Mouse (Mus musculus) left cerebral cortex, adult 2 months (tissue): Measurements from ENCODE around the gene Copb2. TPM values are rescaled to one million over a fixed set of nuclear protein-coding genes. Genes with fewer than 3 reads are reported as not detected.

Experiments
- DNase-seq, 2 experiments: peaks; one replicate each; pipeline ENCODE4 v3.0.0; 2021 to 2022; ENCODE audit warnings: low spot score in 2 of 2, mixed read lengths in 1 of 2; ENCODE audit errors: extremely low spot score in 1 of 2
- H3K27ac ChIP-seq: fragments of 200-600 bp; 2 replicates; pipeline ENCODE4 v1.8.1; 2022
- H3K4me3 ChIP-seq: fragments of 200-600 bp; 2 replicates; pipeline ENCODE4 v1.8.1; 2022
- CTCF ChIP-seq: fragments of 200-600 bp; IDR thresholded peaks from 2 replicates; pipeline ENCODE4 v1.8.1; 2022; ENCODE audit warnings: antibody characterized with exemption, mild to moderate bottlenecking, moderate library complexity
- intact Hi-C: fragments of 180-260 bp; cut with DNase I; formaldehyde crosslinking; loops from one replicate; pipeline ENCODE4 v1.15.1; 2025
- total RNA-seq, 2 experiments: library from RNA; stranded (reverse); gene quantifications; 2 replicates each; pipeline ENCODE4 v1.2.3; 2021

The Copb2 gene
- total RNA-seq, 2 experiments from 2014 or later = 84.2 to 91.0 TPM

GRCm38 (mm10) chr9:98538713-98539360 is 24.7 kb upstream of the Copb2 start:
- H3K27ac ChIP-seq = no peak overlapping the region
- intact Hi-C loops = loop anchor here (1.0 to 5.0 kb wide), 6 partner anchors 97 to 1367 kb away; partner anchors contain the start of gene Clstn2
- peak; percentile 84 for TF ChIP-seq CTCF
- no peak overlapping the region for H3K4me3 ChIP-seq
- DNase-seq = peak; percentile 69

- Histone ChIP-seq H3K4me3 (no peak overlapping the region), H3K27ac (no peak overlapping the region)
- no peak for DNase-seq
- TF ChIP-seq CTCF = no peak
- intact Hi-C loops = no loop called here
Measured at GRCm38 (mm10) chr9:98544042-98544441, 19.5 kb upstream of the Copb2 start.

- no peak for DNase-seq
- no peak for TF ChIP-seq CTCF
- H3K4me3 ChIP-seq = no peak overlapping the region
- intact Hi-C loops = no loop called here
- H3K27ac ChIP-seq = no peak overlapping the region
Measured at GRCm38 (mm10) chr9:98583852-98584251, 20.3 kb downstream of the Copb2 start.

GRCm38 (mm10) chr9:98600094-98600493 is 36.6 kb downstream of the Copb2 start:
- DNase-seq = no peak
- intact Hi-C loops = no loop called here
- TF ChIP-seq CTCF = no peak
- Histone ChIP-seq H3K27ac (no peak overlapping the region), H3K4me3 (no peak overlapping the region)

- peak within 1 kb of the TSS; percentile 92 for H3K4me3 ChIP-seq
- intact Hi-C loops = no loop called here
- TF ChIP-seq CTCF = no peak
- H3K27ac ChIP-seq = peak within 1 kb of the TSS; percentile 73
- peak; percentile 71 to 74 for DNase-seq
Measured at GRCm38 (mm10) chr9:98601156-98601836, 37.8 kb downstream of the Copb2 start, which contains the start of gene Mrps22. Gene Mrps22, minus strand, starts transcription at chr9:98601660.

GRCm38 (mm10) chr9:98601837-98602359 is 38.4 kb downstream of the Copb2 start:
- Histone ChIP-seq H3K4me3 (peak overlapping the region; percentile 92), H3K27ac (peak overlapping the region; percentile 73; the same call in 1 of the 2 replicates)
- intact Hi-C loops = no loop called here
- no peak for DNase-seq
- no peak for TF ChIP-seq CTCF

GRCm38 (mm10) chr9:98604896-98605295 is 41.4 kb downstream of the Copb2 start:
- no peak for DNase-seq
- intact Hi-C loops = no loop called here
- Histone ChIP-seq H3K27ac (no peak overlapping the region), H3K4me3 (no peak overlapping the region)
- TF ChIP-seq CTCF = no peak

- Histone ChIP-seq H3K4me3 (no peak overlapping the region), H3K27ac (no peak overlapping the region)
- peak; percentile 16 for TF ChIP-seq CTCF
- no peak for DNase-seq
- intact Hi-C loops = no loop called here
Measured at GRCm38 (mm10) chr9:98628480-98628879, 65.0 kb downstream of the Copb2 start.

- TF ChIP-seq CTCF = no peak
Measured at GRCm38 (mm10) chr9:98633287-98634162, 70.0 kb downstream of the Copb2 start.

More at GRCm38 (mm10) chr9:98633287-98634162, 70.0 kb downstream of the Copb2 start:
- Histone ChIP-seq H3K4me3 (no peak overlapping the region), H3K27ac (no peak overlapping the region)
- no peak for DNase-seq
- intact Hi-C loops = no loop called here

Other genes starting within 250 kb of the Copb2 start
- 1 to 10 TPM; 4.7 to 6.4 TPM for gene Rbp1, start 140.8 kb upstream of the Copb2 start, total RNA-seq
- not detected for gene Rbp2, start 77.6 kb upstream of the Copb2 start, total RNA-seq
- gene Mrps22, start 37.9 kb downstream of the Copb2 start, total RNA-seq = 10 to 100 TPM; 27.7 to 28.0 TPM